Mouse (Mus musculus) lung, embryonic 14.5 days (tissue): Measurements from ENCODE around the gene Adi1. TPM values are rescaled to one million over a fixed set of nuclear protein-coding genes. Genes with fewer than 3 reads are reported as not detected.

Experiments
- ATAC-seq: fragments of 200-750 bp; cut with Nextera tagmentation; 2 replicates; pipeline ENCODE4 v1.8.0; 2017; ENCODE audit warnings: mild to moderate bottlenecking, moderate TSS enrichment, moderate library complexity; ENCODE audit not compliant: insufficient read depth
- DNase-seq: peaks from one replicate; pipeline ENCODE4 v3.0.0-alpha.2; 2015
- H3K27ac ChIP-seq: fragments of 300-500 bp; sonication (generic); 2 replicates; pipeline ENCODE4 v1.5.1; 2014; ENCODE audit warnings: low read depth, mild to moderate bottlenecking, moderate library complexity
- H3K27me3 ChIP-seq: fragments of 300-500 bp; sonication (generic); 2 replicates; pipeline ENCODE4 v1.6.1; 2014; ENCODE audit warnings: low read length, control low read depth; ENCODE audit not compliant: insufficient read depth
- H3K36me3 ChIP-seq: fragments of 300-500 bp; sonication (generic); 2 replicates; pipeline ENCODE4 v1.6.1; 2014; ENCODE audit warnings: control low read depth; ENCODE audit not compliant: insufficient read depth
- H3K4me1 ChIP-seq: fragments of 300-500 bp; sonication (generic); 2 replicates; pipeline ENCODE4 v1.6.1; 2014; ENCODE audit warnings: antibody characterized with exemption, control low read depth; ENCODE audit not compliant: insufficient read depth
- H3K4me2 ChIP-seq: fragments of 300-500 bp; sonication (generic); 2 replicates; pipeline ENCODE4 v1.6.1; 2014; ENCODE audit warnings: mild to moderate bottlenecking
- H3K4me3 ChIP-seq: fragments of 300-500 bp; sonication (generic); 2 replicates; pipeline ENCODE4 v1.5.1; 2014; ENCODE audit warnings: low read depth, low read length
- H3K9ac ChIP-seq: fragments of 300-500 bp; sonication (generic); 2 replicates; pipeline ENCODE4 v1.6.1; 2014
- H3K9me3 ChIP-seq: fragments of 300-500 bp; sonication (generic); 2 replicates; pipeline ENCODE4 v1.6.1; 2016; ENCODE audit warnings: low read depth, low read length, control low read depth
- CTCF ChIP-seq: IDR thresholded peaks from 2 replicates; pipeline ENCODE4 v1.5.1; 2016; ENCODE audit warnings: antibody characterized with exemption, low read depth
- WGBS: fragments of 180-500 bp; shearing (Covaris S2); extraction: QIAGEN DNeasy Blood & Tissue Kit; methylation state at CpG from one replicate; pipeline ENCODE4 v1.1.7; 2014; 5-methylcytosine and 5-hydroxymethylcytosine counted together
- polyA plus RNA-seq: library from polyadenylated mRNA; unstranded; fragments of >200 nt; fragmentation: Nextera tagmentation; extraction: Ambion mirVana; gene quantifications from 2 replicates; pipeline ENCODE4 v1.2.1, GENCODE M21; 2014

Adi1 gene
- polyA plus RNA-seq, 1 experiment from 2014 or later, result 80.8 TPM

DNA sequence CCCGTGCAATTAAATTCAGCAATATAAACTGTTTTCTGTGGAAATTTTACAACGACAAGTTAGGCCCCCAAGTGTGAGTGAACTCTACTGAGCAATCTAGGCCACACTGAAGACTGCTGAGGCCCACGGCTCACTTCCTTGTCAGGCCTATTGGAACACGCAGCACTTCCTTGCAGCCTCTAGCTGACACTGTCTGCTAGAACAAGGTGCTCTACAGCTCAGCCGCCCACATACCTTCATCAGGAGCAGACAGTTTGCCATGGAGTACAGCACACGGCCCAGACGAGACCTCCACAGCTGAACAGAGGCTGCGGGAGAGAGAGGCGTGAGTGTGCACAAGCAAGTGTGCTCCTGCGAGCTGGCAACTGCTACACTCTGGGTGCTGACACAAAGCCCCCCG lies 26.3 kb downstream of the Adi1 start:
- TF ChIP-seq CTCF, result no peak
- ATAC-seq (no peak), DNase-seq (no peak)
- no peaks in the 10 kb centered on the region for H3K9me3 ChIP-seq
- no peak overlapping the region for H3K4me3 ChIP-seq
- H3K4me2 ChIP-seq, result no peak overlapping the region
- H3K27ac ChIP-seq, result no peak overlapping the region
- H3K9ac ChIP-seq, result no peak overlapping the region; the same call in 1 of the 2 replicates
- WGBS, result 78% methylated on average over 11 of the region's 11 CpGs
- no peaks in the 10 kb centered on the region for H3K27me3 ChIP-seq
- H3K36me3 ChIP-seq, result peaks cover 14% of the 10 kb centered on the region; the same call in 1 of the 2 replicates
- H3K4me1 ChIP-seq, result no peaks in the 10 kb centered on the region

DNA sequence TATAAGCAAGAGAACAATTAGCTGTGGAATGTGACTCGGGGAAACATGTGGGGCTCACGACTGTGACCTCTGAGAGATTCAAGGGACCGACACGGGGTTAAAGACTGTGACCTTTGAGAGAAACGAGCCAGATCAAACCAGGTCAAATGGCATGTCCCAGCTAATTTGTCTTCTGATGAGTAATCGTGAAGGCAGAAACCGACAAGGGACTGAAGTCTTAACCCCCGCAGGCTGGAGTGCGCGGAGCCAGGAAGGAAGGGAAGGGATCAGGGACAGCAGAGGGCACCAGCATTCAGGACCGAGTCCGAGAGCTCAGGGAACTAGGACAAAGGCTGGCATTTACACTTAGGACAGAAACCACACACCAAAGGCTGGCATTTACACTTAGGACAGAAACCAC lies 29.4 kb downstream of the Adi1 start:
- H3K4me3 ChIP-seq, result no peak overlapping the region
- ATAC-seq (no peak), DNase-seq (no peak)
- no peak overlapping the region for H3K9ac ChIP-seq
- H3K4me1 ChIP-seq, result no peaks in the 10 kb centered on the region
- no peaks in the 10 kb centered on the region for H3K9me3 ChIP-seq
- H3K36me3 ChIP-seq, result peaks cover 12% of the 10 kb centered on the region; the same call in 1 of the 2 replicates
- no peaks in the 10 kb centered on the region for H3K27me3 ChIP-seq
- no peak overlapping the region for H3K27ac ChIP-seq
- no peak for TF ChIP-seq CTCF
- no peak overlapping the region for H3K4me2 ChIP-seq
- 10% methylated on average over 12 of the region's 12 CpGs for WGBS

DNA sequence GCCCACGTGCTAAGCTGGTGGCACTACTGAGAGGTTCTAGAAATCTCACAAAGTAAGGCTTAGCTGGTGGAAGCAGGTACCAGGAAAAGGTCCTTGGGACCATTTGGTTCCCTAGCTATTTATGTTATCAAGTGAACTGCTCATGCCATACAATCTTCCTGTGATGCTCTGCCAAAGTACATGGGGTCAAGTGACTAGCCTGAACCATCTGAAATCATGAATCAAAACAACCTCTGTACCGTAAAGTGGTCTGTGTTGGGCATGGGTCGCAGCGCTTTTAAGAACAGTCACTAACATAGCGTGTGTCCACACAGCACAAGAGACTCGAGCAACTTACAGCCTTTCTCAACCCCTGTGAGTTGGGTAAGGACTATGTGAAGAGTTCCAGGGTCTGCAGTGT lies 30.2 kb downstream of the Adi1 start:
- peaks cover 20% of the 10 kb centered on the region; the same call in 1 of the 2 replicates for H3K36me3 ChIP-seq
- no peak overlapping the region for H3K27ac ChIP-seq
- ATAC-seq (no peak), DNase-seq (no peak)
- WGBS, result 82% methylated on average over 6 of the region's 6 CpGs
- H3K4me1 ChIP-seq, result no peaks in the 10 kb centered on the region
- H3K4me2 ChIP-seq, result no peak overlapping the region
- H3K27me3 ChIP-seq, result no peaks in the 10 kb centered on the region
- H3K9ac ChIP-seq, result no peak overlapping the region
- no peaks in the 10 kb centered on the region for H3K9me3 ChIP-seq
- H3K4me3 ChIP-seq, result no peak overlapping the region
- no peak for TF ChIP-seq CTCF

DNA sequence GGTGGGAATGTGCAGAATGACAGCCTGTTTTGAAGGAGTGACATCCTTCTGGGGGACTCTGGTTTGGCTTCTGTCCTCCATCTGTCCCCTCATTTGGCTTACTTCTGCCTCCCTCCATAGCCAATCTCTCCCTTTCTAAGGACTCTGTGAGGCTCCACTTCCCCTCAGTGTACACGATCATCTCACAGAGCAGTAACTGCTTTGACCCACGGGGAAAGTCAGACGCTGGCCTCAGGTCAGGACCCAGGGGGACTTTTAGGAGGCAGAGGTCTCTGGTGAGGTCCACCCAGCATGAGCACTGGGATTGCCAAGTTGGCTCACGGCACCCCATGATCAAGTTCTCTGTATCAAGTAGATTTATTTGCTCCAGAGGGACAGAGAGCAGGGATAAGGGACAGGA lies 33.1 kb downstream of the Adi1 start:
- no peak overlapping the region for H3K4me3 ChIP-seq
- WGBS, result 79% methylated on average over 4 of the region's 4 CpGs
- H3K27me3 ChIP-seq, result no peaks in the 10 kb centered on the region
- no peak overlapping the region for H3K27ac ChIP-seq
- H3K9me3 ChIP-seq, result no peaks in the 10 kb centered on the region
- ATAC-seq (no peak), DNase-seq (no peak)
- TF ChIP-seq CTCF, result no peak
- H3K9ac ChIP-seq, result no peak overlapping the region
- H3K4me1 ChIP-seq, result no peaks in the 10 kb centered on the region
- H3K36me3 ChIP-seq, result peaks cover 37% of the 10 kb centered on the region; the same call in 1 of the 2 replicates
- no peak overlapping the region for H3K4me2 ChIP-seq

DNA sequence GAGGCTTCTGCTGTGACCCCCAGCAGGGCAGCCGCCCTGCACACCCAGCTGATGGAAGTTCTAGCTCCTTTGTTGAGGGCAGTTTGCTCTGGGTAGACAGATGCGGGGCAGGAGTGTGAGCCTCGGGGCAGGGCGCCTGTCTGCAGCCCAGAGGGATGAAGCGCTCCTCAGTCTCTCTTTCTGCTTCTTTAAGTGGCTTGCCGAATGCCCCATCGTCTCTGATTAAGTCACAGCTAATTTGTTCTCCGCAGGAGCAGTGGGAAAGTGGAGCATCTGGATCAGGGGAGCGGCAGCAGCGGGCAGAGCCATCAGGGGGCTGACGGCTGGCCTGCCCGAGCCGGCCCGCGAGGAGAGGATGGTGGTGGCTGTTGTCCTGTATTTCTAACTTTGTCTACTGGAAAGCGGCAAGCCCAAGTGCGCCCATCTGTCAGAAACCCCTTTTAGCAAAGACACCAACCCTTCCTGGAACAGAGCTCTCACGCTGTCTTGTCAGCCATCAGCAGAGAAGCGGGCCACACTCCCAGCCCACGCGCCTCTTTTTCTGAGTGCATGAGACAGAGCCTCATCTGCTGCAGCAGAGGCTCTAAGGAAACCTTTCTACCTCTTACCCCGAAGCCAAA lies 35.6 kb downstream of the Adi1 start:
- Histone ChIP-seq H3K4me2 (no peak overlapping the region), H3K27me3 (no peaks in the 10 kb centered on the region), H3K9ac (no peak overlapping the region), H3K9me3 (no peaks in the 10 kb centered on the region), H3K4me1 (no peaks in the 10 kb centered on the region), H3K27ac (no peak overlapping the region), H3K36me3 (peaks cover 33% of the 10 kb centered on the region; the same call in 1 of the 2 replicates), H3K4me3 (no peak overlapping the region)
- DNase-seq, result no peak
- no peak for TF ChIP-seq CTCF
- 78% methylated on average over 22 of the region's 22 CpGs for WGBS
- ATAC-seq, result no peak

DNA sequence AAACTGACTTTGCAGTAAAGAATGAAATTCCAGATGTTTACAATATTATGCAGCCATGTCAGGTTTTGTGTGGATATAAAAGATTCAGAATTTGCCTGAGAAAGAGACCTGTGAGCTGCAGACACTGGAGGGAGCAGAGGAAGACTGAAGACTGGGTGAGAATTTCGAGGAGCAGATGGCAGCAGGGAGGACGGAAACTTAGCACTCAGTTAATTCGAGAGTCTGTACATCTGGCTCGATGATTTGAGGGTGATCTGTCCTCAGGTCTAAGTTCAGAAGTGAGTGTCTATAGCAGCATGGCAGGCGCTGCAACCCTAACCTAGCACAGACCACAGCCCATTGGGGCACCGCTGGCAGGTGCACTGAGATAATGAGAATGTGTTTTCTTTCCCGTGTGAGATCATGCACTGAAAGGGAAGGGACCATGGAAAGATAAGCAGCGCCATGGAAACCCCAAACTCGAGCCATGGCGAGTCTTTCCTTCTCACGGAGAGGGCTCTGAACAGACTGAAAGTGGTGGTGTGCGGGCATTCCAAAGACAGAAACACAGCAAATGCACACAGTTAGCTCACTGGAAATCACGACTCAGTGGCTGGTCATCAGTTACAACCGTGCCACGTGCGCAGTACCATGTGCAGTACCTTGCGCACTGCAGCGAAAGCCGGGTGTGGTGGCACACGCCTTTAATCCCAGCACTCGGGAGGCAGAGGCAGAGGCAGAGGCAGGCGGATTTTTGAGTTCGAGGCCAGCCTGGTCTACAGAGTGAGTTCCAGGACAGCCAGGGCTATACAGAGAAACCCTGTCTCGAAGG lies 40.0 kb downstream of the Adi1 start:
- H3K27ac ChIP-seq, result no peak overlapping the region
- no peak overlapping the region for H3K4me2 ChIP-seq
- no peak overlapping the region for H3K4me3 ChIP-seq
- H3K9ac ChIP-seq, result no peak overlapping the region
- H3K27me3 ChIP-seq, result no peaks in the 10 kb centered on the region
- no peaks in the 10 kb centered on the region for H3K4me1 ChIP-seq
- ATAC-seq, result no peak
- WGBS, result 82% methylated on average over 24 of the region's 24 CpGs
- peaks cover 34% of the 10 kb centered on the region for H3K36me3 ChIP-seq
- no peak for DNase-seq
- no peak for TF ChIP-seq CTCF
- H3K9me3 ChIP-seq, result no peaks in the 10 kb centered on the region

DNA sequence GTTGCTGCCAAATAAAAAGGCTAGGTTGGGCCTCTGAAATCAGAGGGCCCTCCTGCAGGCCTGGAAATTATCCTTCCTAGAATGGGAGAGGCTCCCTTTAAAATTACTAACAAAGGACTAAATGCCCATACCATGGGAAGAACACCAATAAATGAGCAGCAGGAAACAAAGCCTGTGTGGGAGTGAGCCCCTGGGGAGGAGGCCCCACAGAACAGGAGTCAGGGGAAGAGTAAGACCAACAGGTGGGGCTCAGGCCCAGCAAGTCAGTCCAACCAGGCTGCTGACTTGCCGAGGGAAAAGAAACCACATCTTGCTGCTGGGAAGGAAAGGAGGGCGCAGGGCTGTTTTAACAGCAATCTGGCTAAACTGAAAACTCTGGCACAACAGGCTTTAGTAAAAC lies 42.0 kb downstream of the Adi1 start:
- DNase-seq (no peak), ATAC-seq (no peak)
- TF ChIP-seq CTCF, result no peak
- Histone ChIP-seq H3K4me1 (no peaks in the 10 kb centered on the region), H3K27me3 (no peaks in the 10 kb centered on the region), H3K36me3 (peaks cover 36% of the 10 kb centered on the region), H3K4me3 (no peak overlapping the region), H3K27ac (no peak overlapping the region), H3K9me3 (no peaks in the 10 kb centered on the region), H3K4me2 (no peak overlapping the region), H3K9ac (no peak overlapping the region)
- WGBS, result 78% methylated on average over 2 of the region's 2 CpGs
